Mouse (Mus musculus) CH12.LX (cell line): ENCODE data around the gene Cdkl3. TPM values are rescaled to one million over a fixed set of nuclear protein-coding genes. Genes with fewer than 3 reads are reported as not detected.

Source experiments
- DNase-seq: peaks from one replicate; pipeline ENCODE4 v3.0.0-alpha.2; 2013; ENCODE audit errors: extremely low read depth
- H3K27ac ChIP-seq: 2 replicates; pipeline ENCODE4 v1.5.1; 2012; ENCODE audit warnings: low read depth, mild to moderate bottlenecking, control low read depth, moderate library complexity; ENCODE audit not compliant: insufficient read depth
- H3K27me3 ChIP-seq: replicated peaks from 2 replicates; pipeline ENCODE3; 2012; ENCODE audit warnings: inconsistent platforms
- H3K36me3 ChIP-seq, 2 experiments: replicated peaks in 1 of 2; 2 replicates each; pipeline versions ENCODE3 to v1.6.1; 2012; ENCODE audit warnings: inconsistent platforms in 1 of 2, low read length in 1 of 2, mild to moderate bottlenecking in 1 of 2, mixed read lengths in 1 of 2, moderate library complexity in 1 of 2; ENCODE audit not compliant: control insufficient read depth in 1 of 2, insufficient read depth in 1 of 2
- H3K4me1 ChIP-seq, 2 experiments: 2 replicates each; pipeline ENCODE4 v1.6.1; 2012; ENCODE audit warnings: inconsistent platforms in 1 of 2, moderate library complexity in 1 of 2; ENCODE audit not compliant: insufficient read depth in 2 of 2, control insufficient read depth in 1 of 2
- H3K4me2 ChIP-seq: 2 replicates; pipeline ENCODE4 v1.6.1; 2012; ENCODE audit warnings: low read depth, mild to moderate bottlenecking, control low read depth; ENCODE audit not compliant: poor library complexity, insufficient read depth, severe bottlenecking
- H3K4me3 ChIP-seq, 3 experiments: fragments of 150-350 bp in 1 of 3; sonication (generic) in 1 of 3; replicated peaks in 1 of 3; 2 replicates each; pipeline versions ENCODE3 to v1.5.1; 2011 to 2012; ENCODE audit warnings: low read depth in 2 of 3, low read length in 2 of 3, mild to moderate bottlenecking in 2 of 3, moderate library complexity in 2 of 3, control low read depth in 1 of 3, improper control_type of control experiment in 1 of 3, inconsistent platforms in 1 of 3, mixed read lengths in 1 of 3; ENCODE audit not compliant: poor library complexity in 1 of 3
- H3K79me2 ChIP-seq: replicated peaks from 2 replicates; pipeline ENCODE4 v1.6.1; 2012; ENCODE audit warnings: mild to moderate bottlenecking, moderate library complexity; ENCODE audit not compliant: control insufficient read depth, poor library complexity, insufficient read depth, severe bottlenecking; ENCODE audit errors: extremely low read depth
- H3K9ac ChIP-seq: 2 replicates; pipeline ENCODE4 v1.6.1; 2012; ENCODE audit warnings: low read depth, mild to moderate bottlenecking, control low read depth, moderate library complexity; ENCODE audit not compliant: insufficient read depth
- H3K9me3 ChIP-seq: replicated peaks from 2 replicates; pipeline ENCODE3; 2012; ENCODE audit warnings: low read length, inconsistent platforms, mixed read lengths
- BHLHE40 ChIP-seq: IDR thresholded peaks from 2 replicates; pipeline ENCODE4 v1.6.1; 2011; ENCODE audit warnings: mild to moderate bottlenecking, low read depth, low read length, improper control_type of control experiment
- CHD1 ChIP-seq: IDR thresholded peaks from 2 replicates; pipeline ENCODE4 v1.6.1; 2012; ENCODE audit warnings: low read depth, low read length, improper control_type of control experiment, inconsistent platforms
- CHD2 ChIP-seq: IDR thresholded peaks from 2 replicates; pipeline ENCODE4 v1.6.1; 2011; ENCODE audit warnings: low read length, improper control_type of control experiment
- CTCF ChIP-seq, 2 experiments: IDR thresholded peaks in 1 of 2; conservative IDR thresholded peaks in 1 of 2; 2 replicates each; pipeline ENCODE4 v1.5.1; 2011 to 2012; ENCODE audit warnings: low read depth in 2 of 2, low read length in 2 of 2, improper control_type of control experiment in 1 of 2, inconsistent platforms in 1 of 2, mild to moderate bottlenecking in 1 of 2, moderate library complexity in 1 of 2
- E2F4 ChIP-seq: IDR thresholded peaks from 2 replicates; pipeline ENCODE4 v1.6.1; 2011; ENCODE audit warnings: low read depth, low read length, improper control_type of control experiment; ENCODE audit not compliant: insufficient replicate concordance
- GABPA ChIP-seq: IDR thresholded peaks from 2 replicates; pipeline ENCODE4 v1.6.1; 2012; ENCODE audit warnings: low read depth, low read length, improper control_type of control experiment, inconsistent platforms; ENCODE audit not compliant: insufficient replicate concordance
- HCFC1 ChIP-seq: IDR thresholded peaks from 2 replicates; pipeline ENCODE4 v1.6.1; 2012; ENCODE audit warnings: low read depth, mild to moderate bottlenecking, inconsistent platforms, low read length, improper control_type of control experiment
- IRF4 ChIP-seq: IDR thresholded peaks from 2 replicates; pipeline ENCODE4 v1.6.1; 2014; ENCODE audit warnings: low read depth, mild to moderate bottlenecking, inconsistent platforms, low read length, improper control_type of control experiment
- JUND ChIP-seq: conservative IDR thresholded peaks from 2 replicates; pipeline ENCODE4 v1.6.1; 2011; ENCODE audit warnings: low read depth, low read length, improper control_type of control experiment
- KAT2A ChIP-seq: IDR thresholded peaks from 2 replicates; pipeline ENCODE4 v1.6.1; 2012; ENCODE audit warnings: low read length, improper control_type of control experiment, inconsistent platforms; ENCODE audit not compliant: insufficient replicate concordance
- MAFK ChIP-seq: IDR thresholded peaks from 2 replicates; pipeline ENCODE4 v1.6.1; 2011; ENCODE audit warnings: low read length, improper control_type of control experiment; ENCODE audit not compliant: insufficient replicate concordance
- MEF2A ChIP-seq: IDR thresholded peaks from 2 replicates; pipeline ENCODE4 v1.6.1; 2014; ENCODE audit warnings: low read depth, mild to moderate bottlenecking, inconsistent platforms, low read length, improper control_type of control experiment, borderline replicate concordance
- POLR2AphosphoS2 ChIP-seq: IDR thresholded peaks from 2 replicates; pipeline ENCODE4 v1.6.1; 2011; ENCODE audit warnings: low read depth, low read length, improper control_type of control experiment
- RAD21 ChIP-seq: IDR thresholded peaks from 2 replicates; pipeline ENCODE4 v1.6.1; 2011; ENCODE audit warnings: low read depth, mild to moderate bottlenecking, low read length, improper control_type of control experiment, moderate library complexity
- RCOR1 ChIP-seq: conservative IDR thresholded peaks from 2 replicates; pipeline ENCODE4 v1.6.1; 2012; ENCODE audit warnings: low read depth, mild to moderate bottlenecking, inconsistent platforms, low read length, improper control_type of control experiment
- UBTF ChIP-seq: IDR thresholded peaks from 2 replicates; pipeline ENCODE4 v1.6.1; 2012; ENCODE audit warnings: low read depth, mild to moderate bottlenecking, inconsistent platforms, low read length, improper control_type of control experiment, moderate library complexity
- USF1 ChIP-seq: IDR thresholded peaks from 2 replicates; pipeline ENCODE4 v1.6.1; 2014; ENCODE audit warnings: low read depth, mild to moderate bottlenecking, inconsistent platforms, low read length, improper control_type of control experiment
- USF2 ChIP-seq: conservative IDR thresholded peaks from 2 replicates; pipeline ENCODE4 v1.6.1; 2011; ENCODE audit warnings: low read depth, low read length, improper control_type of control experiment
- ZNF384 ChIP-seq: IDR thresholded peaks from 2 replicates; pipeline ENCODE4 v1.6.1; 2012; ENCODE audit warnings: low read depth, low read length, improper control_type of control experiment, inconsistent platforms
- dilution Hi-C: fragments of 300-500 bp; cut with MboI; formaldehyde crosslinking; loops from 2 replicates; pipeline ENCODE4 v1.14.3; 2020; ENCODE audit warnings: low sequenced_read_pairs; ENCODE audit not compliant: extremely low pct_unique_long_range_greater_than_20kb, extremely low pct_ligation_motif_present
- in situ Hi-C: fragments of 300-500 bp; cut with MboI; formaldehyde crosslinking; loops from 3 replicates; pipeline ENCODE4 v1.14.3; 2019; ENCODE audit warnings: low sequenced_read_pairs, low pct_ligation_motif_present, low pct_unique_long_range_greater_than_20kb, mixed read lengths
- polyA plus RNA-seq: library from polyadenylated mRNA; unstranded; fragments of >175 nt; gene quantifications from 2 replicates; pipeline ENCODE4 v1.2.1, GENCODE M21; 2012; ENCODE audit warnings: low read depth; ENCODE audit not compliant: insufficient read length
- total RNA-seq, 2 experiments: library from RNA; depleted of rRNA; stranded (reverse); fragments of 300-350 nt in 1 of 2; fragments of >200 nt in 1 of 2; gene quantifications; 2 replicates each; pipeline ENCODE4 v1.2.3; 2012 to 2014

Cdkl3 gene
- total and polyA plus RNA-seq, 3 experiments = 4.4 to 9.7 (median 8.0) TPM

GRCm38 (mm10) chr11:52106037-52106436 lies 102.0 kb downstream of the Cdkl3 start:
- Histone ChIP-seq H3K4me2 (no peak overlapping the region), H3K27me3 (no peaks in the 10 kb centered on the region), H3K79me2 (peaks cover 98% of the 10 kb centered on the region), H3K36me3 (peaks cover 7 to 52% of the 10 kb centered on the region in 2 experiments), H3K9me3 (no peaks in the 10 kb centered on the region), H3K4me3 (no peak overlapping the region), H3K4me1 (peaks cover 25 to 74% of the 10 kb centered on the region in 2 experiments), H3K27ac (no peak overlapping the region), H3K9ac (no peak overlapping the region)
- TF ChIP-seq BHLHE40 (no peak), CTCF (conservative IDR thresholded peaks at IDR 0.05 in 1 of 2, IDR thresholded peaks at IDR 0.05 in 1 of 2; ENCODE audit: low read depth in 2 of 2, low read length in 2 of 2) (no peak), IRF4 (no peak), RCOR1 (no peak), KAT2A (no peak), ZNF384 (no peak), JUND (no peak), MAFK (no peak), GABPA (no peak), POLR2AphosphoS2 (no peak), USF2 (no peak), HCFC1 (no peak)
- no peak for DNase-seq
- in situ Hi-C loops = no loop called here
- dilution Hi-C loops = no loop called here

- Histone ChIP-seq H3K79me2 (peaks cover 98% of the 10 kb centered on the region), H3K4me3 (no peak overlapping the region), H3K27me3 (no peaks in the 10 kb centered on the region), H3K36me3 (peaks cover 3 to 51% of the 10 kb centered on the region in 2 experiments), H3K9ac (no peak overlapping the region), H3K27ac (no peak overlapping the region), H3K4me1 (peaks cover 21 to 70% of the 10 kb centered on the region in 2 experiments), H3K9me3 (no peaks in the 10 kb centered on the region), H3K4me2 (no peak overlapping the region)
- in situ Hi-C loops (no loop called here), dilution Hi-C loops (no loop called here)
- DNase-seq = no peak
- TF ChIP-seq RAD21 (no peak), HCFC1 (no peak)
These were observed 102.4 kb downstream of the Cdkl3 start for GRCm38 (mm10) chr11:52106438-52106837.

GRCm38 (mm10) chr11:52108796-52109195 lies 104.8 kb downstream of the Cdkl3 start:
- H3K4me1 ChIP-seq = peaks cover 17 to 50% of the 10 kb centered on the region in 2 experiments
- TF ChIP-seq POLR2AphosphoS2 (no peak), CHD1 (no peak), KAT2A (no peak), JUND (no peak), USF1 (no peak), UBTF (no peak), RCOR1 (no peak), CHD2 (no peak), E2F4 (no peak), MEF2A (no peak)
- H3K9me3 ChIP-seq = no peaks in the 10 kb centered on the region
- H3K36me3 ChIP-seq = peaks cover 9 to 53% of the 10 kb centered on the region in 2 experiments
- H3K27ac ChIP-seq = peak overlapping the region; percentile 43
- no peaks in the 10 kb centered on the region for H3K27me3 ChIP-seq
- peaks cover 97% of the 10 kb centered on the region for H3K79me2 ChIP-seq
- H3K4me2 ChIP-seq = no peak overlapping the region
- no peak for DNase-seq
- H3K4me3 ChIP-seq = peak overlapping the region in 1 of 3 experiments; percentile 23
- in situ Hi-C loops (no loop called here), dilution Hi-C loops (no loop called here)
- H3K9ac ChIP-seq = no peak overlapping the region
